Mouse (Mus musculus) midbrain, embryonic 12.5 days (tissue): Measurements from ENCODE around the gene Mob2. TPM values are rescaled to one million over a fixed set of nuclear protein-coding genes. Genes with fewer than 3 reads are reported as not detected.

Experiments used
- ATAC-seq: fragments of 200-750 bp; cut with Nextera tagmentation; 2 replicates; pipeline ENCODE4 v1.8.0; 2017; ENCODE audit warnings: low read depth, moderate TSS enrichment, moderate library complexity; ENCODE audit not compliant: low FRiP score
- H3K27ac ChIP-seq: fragments of 300-500 bp; sonication (generic); replicated peaks from 2 replicates; pipeline ENCODE4 v1.5.1; 2016; ENCODE audit warnings: mild to moderate bottlenecking
- H3K27me3 ChIP-seq: fragments of 300-500 bp; sonication (generic); 2 replicates; pipeline ENCODE4 v1.6.1; 2016; ENCODE audit warnings: mild to moderate bottlenecking
- H3K36me3 ChIP-seq: fragments of 300-500 bp; sonication (generic); 2 replicates; pipeline ENCODE4 v1.6.1; 2016
- H3K4me1 ChIP-seq: fragments of 300-500 bp; sonication (generic); 2 replicates; pipeline ENCODE4 v1.6.1; 2016
- H3K4me2 ChIP-seq: fragments of 300-500 bp; sonication (generic); replicated peaks from 2 replicates; pipeline ENCODE4 v1.6.1; 2016; ENCODE audit warnings: mild to moderate bottlenecking, moderate library complexity
- H3K4me3 ChIP-seq: fragments of 300-500 bp; sonication (generic); 2 replicates; pipeline ENCODE4 v1.5.1; 2016; ENCODE audit warnings: mild to moderate bottlenecking
- H3K9ac ChIP-seq: fragments of 300-500 bp; sonication (generic); replicated peaks from 2 replicates; pipeline ENCODE4 v1.6.1; 2016; ENCODE audit warnings: mild to moderate bottlenecking, moderate library complexity
- H3K9me3 ChIP-seq: fragments of 300-500 bp; sonication (generic); 2 replicates; pipeline ENCODE4 v1.6.1; 2016; ENCODE audit warnings: mild to moderate bottlenecking
- WGBS: fragments of 180-500 bp; shearing (Covaris S2); methylation state at CpG from one replicate; pipeline ENCODE4 v1.1.7; 2016; 5-methylcytosine and 5-hydroxymethylcytosine counted together
- polyA plus RNA-seq: library from polyadenylated mRNA; unstranded; fragments of >200 nt; fragmentation: Nextera tagmentation; extraction: Ambion mirVana; gene quantifications from 2 replicates; pipeline ENCODE4 v1.2.1, GENCODE M21; 2016

Gene Mob2
- polyA plus RNA-seq, 1 experiment from 2014 or later, result 50.9 TPM

DNA sequence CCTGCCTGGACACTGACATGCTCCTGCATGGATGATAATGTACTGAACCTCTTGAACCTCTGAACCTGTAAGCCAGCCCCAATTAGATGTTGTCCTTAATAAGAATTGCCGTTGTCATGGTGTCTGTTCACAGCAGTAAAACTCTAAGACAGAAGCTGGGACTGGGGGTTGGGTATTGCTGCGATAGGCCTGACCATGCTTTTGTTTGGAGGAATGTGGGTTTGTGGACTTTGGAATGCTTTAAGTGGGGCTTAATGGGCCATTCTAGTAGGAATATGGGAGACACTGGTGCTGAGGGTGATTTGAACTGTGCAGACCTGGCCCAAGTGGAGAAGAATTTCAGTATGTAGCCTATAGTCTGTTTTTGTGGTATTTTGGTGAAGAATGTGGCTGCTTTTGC lies 15.5 kb downstream of the Mob2 start:
- no peak overlapping the region for H3K4me2 ChIP-seq
- H3K4me1 ChIP-seq, result peaks cover 5% of the 10 kb centered on the region; the same call in 1 of the 2 replicates
- no peaks in the 10 kb centered on the region for H3K27me3 ChIP-seq
- H3K9me3 ChIP-seq, result no peaks in the 10 kb centered on the region
- H3K4me3 ChIP-seq, result no peak overlapping the region
- WGBS, result 28% methylated on average over 2 of the region's 2 CpGs
- H3K9ac ChIP-seq, result no peak overlapping the region
- H3K36me3 ChIP-seq, result no peaks in the 10 kb centered on the region
- no peak for ATAC-seq
- no peak overlapping the region for H3K27ac ChIP-seq

DNA sequence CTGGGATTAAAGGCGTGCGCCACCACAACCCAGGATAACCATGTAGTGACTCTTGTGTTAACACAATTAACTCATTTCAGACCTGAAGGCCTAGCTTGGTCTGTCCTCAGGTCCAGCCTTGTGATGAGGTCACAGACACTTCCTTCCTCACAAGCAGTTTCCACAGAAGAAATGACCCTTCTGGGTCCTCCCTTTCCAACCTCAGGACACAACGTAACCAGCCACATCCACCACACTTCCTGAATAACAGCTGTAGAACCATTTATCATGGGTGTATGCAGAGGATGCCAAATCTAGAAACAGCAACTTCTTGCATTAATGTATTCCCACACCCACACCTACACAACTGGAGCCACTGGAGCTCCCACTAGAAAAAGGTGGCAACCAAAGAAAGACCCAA lies 20.1 kb downstream of the Mob2 start:
- no peaks in the 10 kb centered on the region for H3K9me3 ChIP-seq
- H3K4me3 ChIP-seq, result no peak overlapping the region
- ATAC-seq, result no peak
- H3K27ac ChIP-seq, result no peak overlapping the region
- peaks cover 5% of the 10 kb centered on the region; the same call in 1 of the 2 replicates for H3K4me1 ChIP-seq
- no peak overlapping the region for H3K9ac ChIP-seq
- no peaks in the 10 kb centered on the region for H3K36me3 ChIP-seq
- no peaks in the 10 kb centered on the region for H3K27me3 ChIP-seq
- WGBS, result 95% methylated on average over 3 of the region's 3 CpGs
- H3K4me2 ChIP-seq, result no peak overlapping the region

DNA sequence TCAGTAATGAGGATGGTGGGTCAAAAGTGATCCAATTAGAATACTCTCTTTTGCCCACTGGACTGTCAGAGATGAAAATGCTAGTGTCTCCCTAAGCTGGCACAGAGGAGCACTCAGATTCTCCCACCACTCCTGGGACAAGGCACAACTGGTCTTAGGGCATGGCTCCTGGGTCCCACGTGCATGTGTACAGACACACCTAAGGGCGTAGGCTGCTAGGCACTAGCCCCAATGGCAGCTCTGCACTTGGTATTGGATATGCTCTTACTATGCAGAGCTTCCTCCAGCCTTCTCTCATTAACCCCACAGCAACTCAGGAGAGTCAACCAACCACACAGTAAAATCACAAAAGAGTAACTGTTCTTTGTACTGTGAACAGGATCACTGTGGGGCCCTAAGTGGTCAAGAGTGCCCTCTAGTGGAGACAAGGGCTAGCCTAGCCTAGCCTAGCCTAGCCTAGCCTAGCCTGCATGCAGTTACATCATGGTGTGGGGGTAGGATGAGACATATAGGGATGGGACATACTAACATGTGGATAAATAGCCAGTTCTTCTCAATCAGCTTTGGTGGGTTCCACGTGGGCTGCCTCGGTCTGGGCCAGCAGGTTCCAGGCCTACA lies 23.2 kb downstream of the Mob2 start:
- no peak overlapping the region for H3K4me3 ChIP-seq

DNA sequence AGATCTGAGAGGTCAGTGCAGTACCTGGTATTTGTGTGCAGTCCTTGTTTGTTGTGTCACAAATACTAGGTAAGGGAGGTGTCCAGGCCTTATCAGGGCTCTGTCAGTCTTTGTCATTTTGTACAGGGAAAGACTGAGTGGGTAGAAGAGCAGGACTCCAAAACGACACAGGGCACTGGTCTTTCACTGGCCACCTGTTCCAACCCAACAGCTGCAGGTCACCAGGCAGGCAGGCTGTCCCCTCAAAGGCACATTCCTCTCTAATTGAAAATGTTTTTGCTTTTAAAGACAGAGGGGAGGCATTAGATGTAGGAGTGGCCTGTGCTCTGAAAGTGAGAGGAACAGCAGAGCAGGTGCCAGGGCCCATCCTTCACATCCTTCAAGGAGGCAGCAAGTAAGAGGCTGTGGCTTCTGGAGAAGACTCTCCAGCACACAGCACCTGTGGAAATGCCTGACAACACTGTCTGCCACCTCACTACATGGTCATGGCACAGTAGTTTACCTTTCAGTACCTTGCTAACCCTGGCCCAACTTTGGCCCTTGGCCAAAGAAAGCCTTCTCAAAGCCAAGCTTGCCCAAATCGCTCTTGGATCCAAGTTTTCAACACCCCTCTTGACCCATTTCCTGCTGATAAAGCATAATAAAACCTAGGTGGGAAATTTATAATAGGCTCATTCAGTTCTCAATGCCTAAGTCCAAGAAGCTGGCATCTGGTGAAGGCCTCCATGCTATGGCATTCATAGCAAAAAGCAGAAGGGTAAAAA lies 25.6 kb downstream of the Mob2 start:
- WGBS, result 85% methylated on average over 2 of the region's 2 CpGs
- Histone ChIP-seq H3K4me2 (no peak overlapping the region), H3K9me3 (no peaks in the 10 kb centered on the region), H3K27ac (no peak overlapping the region), H3K27me3 (no peaks in the 10 kb centered on the region), H3K36me3 (no peaks in the 10 kb centered on the region), H3K4me3 (no peak overlapping the region), H3K9ac (no peak overlapping the region), H3K4me1 (no peaks in the 10 kb centered on the region)
- ATAC-seq, result no peak

More for the DNA sequence above, 23.2 kb downstream of the Mob2 start:
- no peaks in the 10 kb centered on the region for H3K9me3 ChIP-seq
- H3K9ac ChIP-seq, result no peak overlapping the region
- H3K4me1 ChIP-seq, result no peaks in the 10 kb centered on the region
- peak; percentile 69; the same call in 1 of the 2 replicates for ATAC-seq
- H3K27me3 ChIP-seq, result no peaks in the 10 kb centered on the region
- H3K36me3 ChIP-seq, result no peaks in the 10 kb centered on the region
- 71% methylated on average over 4 of the region's 4 CpGs for WGBS
- H3K4me2 ChIP-seq, result no peak overlapping the region
- H3K27ac ChIP-seq, result no peak overlapping the region

DNA sequence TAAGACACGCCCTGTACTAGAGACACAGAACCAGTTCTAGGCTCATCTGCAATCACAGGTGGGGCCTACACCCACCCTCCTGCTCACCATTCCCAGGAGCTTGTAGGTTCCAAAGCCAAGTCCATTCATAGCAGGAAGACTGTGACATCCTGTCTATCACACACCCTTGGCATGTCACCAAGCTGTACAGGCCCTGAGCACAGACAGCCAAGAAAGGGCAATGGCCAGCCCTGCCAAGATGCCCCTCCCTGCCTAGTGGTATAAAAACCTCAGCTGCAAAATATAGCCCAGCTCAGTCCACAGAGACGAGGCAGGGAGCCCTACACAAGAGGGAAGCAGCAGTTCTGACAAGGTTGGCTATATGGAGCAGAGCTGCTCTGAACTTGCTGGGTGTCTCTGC lies 26.7 kb downstream of the Mob2 start:
- ATAC-seq, result no peak
- H3K27ac ChIP-seq, result no peak overlapping the region
- H3K27me3 ChIP-seq, result no peaks in the 10 kb centered on the region
- 86% methylated on average over 2 of the region's 2 CpGs for WGBS
- no peak overlapping the region for H3K4me2 ChIP-seq
- H3K9me3 ChIP-seq, result no peaks in the 10 kb centered on the region
- H3K36me3 ChIP-seq, result no peaks in the 10 kb centered on the region
- no peak overlapping the region for H3K4me3 ChIP-seq
- H3K4me1 ChIP-seq, result no peaks in the 10 kb centered on the region
- H3K9ac ChIP-seq, result no peak overlapping the region

DNA sequence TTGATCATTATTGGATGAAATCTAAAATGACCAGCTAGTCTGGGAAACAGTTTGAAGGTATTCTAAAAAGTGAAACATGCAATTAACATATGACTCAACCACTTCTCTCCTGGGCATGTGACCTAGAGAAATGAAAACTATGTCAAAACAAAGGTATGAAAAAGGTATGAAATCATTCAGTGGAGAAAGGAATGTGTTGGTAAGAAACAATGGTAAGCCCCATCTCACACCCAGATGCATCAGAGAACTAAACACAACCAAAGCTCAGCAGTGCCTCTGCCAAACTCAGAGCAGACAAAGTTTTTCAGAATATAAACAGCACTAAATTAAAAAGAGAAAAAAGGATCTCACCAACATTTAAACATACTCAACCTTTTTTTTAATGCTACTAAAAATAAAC lies 30.8 kb downstream of the Mob2 start:
- no peak for ATAC-seq

DNA sequence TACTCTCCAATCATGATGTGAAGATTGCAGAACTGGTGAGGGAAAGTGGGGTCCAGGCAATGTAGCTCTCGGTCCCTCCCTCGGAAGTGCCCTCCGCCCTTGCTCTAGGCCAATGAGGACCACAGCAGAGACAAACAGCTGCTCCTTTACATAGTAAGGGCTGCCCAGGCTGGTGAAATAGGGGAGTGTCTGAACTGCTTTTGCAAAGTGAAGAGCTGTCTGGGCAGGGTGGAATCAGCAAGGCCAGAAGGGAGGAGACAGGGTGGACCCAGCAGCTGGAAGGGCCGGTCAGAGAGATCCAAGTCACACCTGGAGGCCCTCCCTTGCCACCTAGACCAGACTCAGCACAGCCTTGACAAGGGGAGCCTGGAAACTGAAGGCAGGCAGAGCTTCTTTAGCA lies 34.9 kb downstream of the Mob2 start:
- Histone ChIP-seq H3K4me2 (no peak overlapping the region), H3K4me3 (no peak overlapping the region), H3K36me3 (no peaks in the 10 kb centered on the region), H3K27me3 (no peaks in the 10 kb centered on the region), H3K4me1 (0 out of 2 replicates have a peak, but pooled peaks cover 4% of the 10 kb centered on the region), H3K27ac (no peak overlapping the region), H3K9me3 (no peaks in the 10 kb centered on the region), H3K9ac (no peak overlapping the region)
- ATAC-seq, result no peak
- 83% methylated on average over 4 of the region's 4 CpGs for WGBS

More for the DNA sequence above, 30.8 kb downstream of the Mob2 start:
- no peak overlapping the region for H3K4me3 ChIP-seq
- H3K27me3 ChIP-seq, result no peaks in the 10 kb centered on the region
- no peak overlapping the region for H3K4me2 ChIP-seq
- no peaks in the 10 kb centered on the region for H3K9me3 ChIP-seq
- H3K4me1 ChIP-seq, result 0 out of 2 replicates have a peak, but pooled peaks cover 4% of the 10 kb centered on the region
- no peak overlapping the region for H3K27ac ChIP-seq
- H3K9ac ChIP-seq, result no peak overlapping the region
- no peaks in the 10 kb centered on the region for H3K36me3 ChIP-seq

DNA sequence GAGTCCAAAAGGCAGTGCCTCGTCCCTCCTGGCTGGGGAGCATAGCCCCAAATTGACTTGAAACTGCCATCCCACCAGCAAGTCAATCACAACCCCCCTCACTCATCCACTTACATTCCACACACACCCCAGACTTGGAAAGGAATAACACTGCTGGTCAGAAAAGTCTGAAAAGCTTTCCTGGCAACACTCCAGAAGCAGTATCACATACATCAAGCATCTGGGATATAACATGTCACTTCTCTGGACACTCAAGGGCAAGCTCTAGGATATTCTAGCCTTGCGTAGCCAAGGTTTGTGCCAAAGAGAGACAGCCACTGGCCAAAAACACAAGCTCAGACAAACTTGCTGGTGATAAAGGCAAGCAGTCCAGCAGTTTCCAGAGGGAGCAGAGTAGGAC lies 35.7 kb downstream of the Mob2 start:
- no peak overlapping the region for H3K4me2 ChIP-seq
- ATAC-seq, result no peak
- no peaks in the 10 kb centered on the region for H3K36me3 ChIP-seq
- no peak overlapping the region for H3K27ac ChIP-seq
- H3K4me3 ChIP-seq, result no peak overlapping the region
- 0 out of 2 replicates have a peak, but pooled peaks cover 4% of the 10 kb centered on the region for H3K4me1 ChIP-seq
- no peaks in the 10 kb centered on the region for H3K9me3 ChIP-seq
- no peaks in the 10 kb centered on the region for H3K27me3 ChIP-seq
- H3K9ac ChIP-seq, result no peak overlapping the region
- WGBS, result 85% methylated on average over 2 of the region's 2 CpGs

DNA sequence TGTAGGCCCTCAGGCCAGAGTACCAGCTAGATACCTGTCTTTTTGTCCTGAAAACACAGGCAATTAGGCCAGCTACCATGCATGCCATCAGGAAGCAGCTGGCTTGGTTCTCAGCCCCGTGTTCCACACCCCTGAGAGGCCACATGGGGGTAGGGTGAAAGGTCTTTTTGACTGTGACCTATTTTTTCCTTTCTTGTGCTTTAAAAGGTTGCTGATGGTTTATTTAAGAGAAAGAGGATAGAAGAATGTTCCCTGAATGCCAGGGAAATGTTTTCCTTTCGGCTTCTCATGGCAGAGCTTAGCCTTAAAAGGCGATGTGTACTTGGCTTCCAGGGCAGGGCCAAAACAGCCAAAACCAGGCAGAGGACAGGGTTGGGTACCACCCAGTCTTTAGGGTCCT lies 40.0 kb downstream of the Mob2 start:
- Histone ChIP-seq H3K9me3 (no peaks in the 10 kb centered on the region), H3K27ac (no peak overlapping the region; the same call in 1 of the 2 replicates), H3K9ac (no peak overlapping the region), H3K4me1 (peaks cover 4% of the 10 kb centered on the region; the same call in 1 of the 2 replicates), H3K36me3 (peaks cover 3% of the 10 kb centered on the region; the same call in 1 of the 2 replicates), H3K27me3 (no peaks in the 10 kb centered on the region), H3K4me2 (no peak overlapping the region), H3K4me3 (no peak overlapping the region)
- no peak for ATAC-seq
- WGBS, result 82% methylated on average over 3 of the region's 3 CpGs

DNA sequence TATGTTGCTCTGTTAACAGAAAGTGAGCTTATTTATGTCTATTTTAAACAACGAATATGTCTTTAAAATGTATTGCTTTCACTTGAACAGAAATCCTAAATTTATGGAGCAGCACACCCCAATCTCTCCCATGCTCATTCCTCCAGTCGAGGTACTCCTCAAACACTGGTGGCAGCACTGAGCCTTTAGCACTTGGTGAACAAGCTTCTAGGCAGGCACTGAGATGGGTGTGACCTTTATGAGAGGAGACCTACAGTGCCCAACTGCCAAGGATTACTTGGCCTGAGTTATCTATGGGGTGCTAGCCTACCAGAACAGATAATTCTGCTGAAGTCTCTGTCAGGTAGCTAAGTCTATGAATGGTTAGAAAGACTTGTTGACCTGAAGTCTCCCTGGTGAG lies 41.2 kb downstream of the Mob2 start:
- no peaks in the 10 kb centered on the region; the same call in 1 of the 2 replicates for H3K4me1 ChIP-seq
- no peaks in the 10 kb centered on the region for H3K9me3 ChIP-seq
- no peak overlapping the region for H3K4me2 ChIP-seq
- H3K4me3 ChIP-seq, result no peak overlapping the region
- peaks cover 5% of the 10 kb centered on the region; the same call in 1 of the 2 replicates for H3K36me3 ChIP-seq
- no peaks in the 10 kb centered on the region for H3K27me3 ChIP-seq
- WGBS, result 59% methylated on average over 2 of the region's 2 CpGs
- no peak overlapping the region for H3K9ac ChIP-seq
- no peak for ATAC-seq
- no peak overlapping the region for H3K27ac ChIP-seq

DNA sequence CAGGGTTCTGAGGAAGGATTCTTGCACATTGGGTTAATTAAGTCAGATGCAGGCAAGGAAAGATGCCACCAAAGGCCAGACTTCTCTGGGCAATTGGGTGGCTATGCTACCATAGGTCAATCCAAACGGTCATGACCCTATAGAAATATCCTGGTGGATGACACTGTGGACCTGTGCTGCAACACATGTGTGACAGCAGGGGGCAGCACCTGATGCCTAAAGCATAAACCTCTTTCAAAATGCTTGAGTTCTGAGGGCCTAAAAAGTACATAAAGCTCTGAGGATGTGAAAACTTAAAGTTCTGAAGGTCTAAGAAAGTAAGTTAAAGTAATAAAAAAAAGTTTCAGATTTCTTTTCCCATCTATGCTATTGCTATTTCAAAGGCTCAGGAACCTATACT lies 44.3 kb downstream of the Mob2 start:
- no peak for ATAC-seq
- 69% methylated on average over 1 of the region's 1 CpGs for WGBS
- H3K27me3 ChIP-seq, result no peaks in the 10 kb centered on the region

DNA sequence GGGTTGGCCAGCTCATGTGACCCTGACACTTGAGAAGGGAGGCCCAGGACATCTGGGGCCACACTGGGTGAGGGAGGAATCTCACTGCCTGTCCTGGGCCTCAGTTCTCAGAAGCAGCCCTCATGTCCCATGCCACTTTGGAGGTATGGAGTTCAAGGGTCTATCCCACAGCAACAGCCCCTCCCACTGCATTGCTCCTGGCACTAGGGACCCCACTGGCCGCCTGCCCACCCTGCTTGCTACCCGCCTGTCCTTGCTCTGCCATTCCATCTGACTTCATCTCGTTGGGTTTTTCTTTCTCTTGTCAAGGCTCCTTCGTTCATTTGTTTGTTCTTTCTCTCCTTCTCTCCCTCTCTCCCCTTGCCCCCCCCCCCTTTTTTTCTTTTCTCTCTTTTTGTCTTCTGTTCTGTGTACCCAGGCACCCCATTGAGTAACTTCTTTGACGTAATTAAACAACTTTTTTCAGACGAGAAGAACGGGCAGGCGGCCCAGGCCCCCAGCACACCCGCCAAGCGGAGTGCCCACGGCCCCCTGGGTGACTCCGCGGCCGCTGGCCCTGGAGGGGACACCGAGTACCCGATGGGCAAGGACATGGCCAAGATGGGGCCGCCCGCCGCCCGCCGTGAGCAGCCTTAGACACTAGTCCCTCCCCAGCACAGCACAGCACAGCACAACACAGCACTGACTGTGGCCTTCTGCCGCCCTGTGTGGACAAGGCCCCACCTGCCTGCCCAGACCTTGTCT lies 59.1 kb downstream of the Mob2 start:
- 81% methylated on average over 17 of the region's 22 CpGs for WGBS
- no peak overlapping the region for H3K27ac ChIP-seq
- peaks cover 88% of the 10 kb centered on the region for H3K36me3 ChIP-seq
- no peak overlapping the region for H3K9ac ChIP-seq
- H3K4me1 ChIP-seq, result no peaks in the 10 kb centered on the region
- no peak for ATAC-seq
- no peaks in the 10 kb centered on the region for H3K27me3 ChIP-seq
- H3K4me2 ChIP-seq, result no peak overlapping the region
- H3K4me3 ChIP-seq, result no peak overlapping the region
- no peaks in the 10 kb centered on the region for H3K9me3 ChIP-seq

More for the DNA sequence above, 44.3 kb downstream of the Mob2 start:
- no peak overlapping the region for H3K9ac ChIP-seq
- no peaks in the 10 kb centered on the region for H3K9me3 ChIP-seq
- H3K4me1 ChIP-seq, result no peaks in the 10 kb centered on the region; the same call in 1 of the 2 replicates
- H3K36me3 ChIP-seq, result peaks cover 21% of the 10 kb centered on the region
- no peak overlapping the region for H3K27ac ChIP-seq
- H3K4me3 ChIP-seq, result no peak overlapping the region
- no peak overlapping the region for H3K4me2 ChIP-seq
